ENCODE assay signal across 15 mouse cellular contexts in the genomic region with DNA sequence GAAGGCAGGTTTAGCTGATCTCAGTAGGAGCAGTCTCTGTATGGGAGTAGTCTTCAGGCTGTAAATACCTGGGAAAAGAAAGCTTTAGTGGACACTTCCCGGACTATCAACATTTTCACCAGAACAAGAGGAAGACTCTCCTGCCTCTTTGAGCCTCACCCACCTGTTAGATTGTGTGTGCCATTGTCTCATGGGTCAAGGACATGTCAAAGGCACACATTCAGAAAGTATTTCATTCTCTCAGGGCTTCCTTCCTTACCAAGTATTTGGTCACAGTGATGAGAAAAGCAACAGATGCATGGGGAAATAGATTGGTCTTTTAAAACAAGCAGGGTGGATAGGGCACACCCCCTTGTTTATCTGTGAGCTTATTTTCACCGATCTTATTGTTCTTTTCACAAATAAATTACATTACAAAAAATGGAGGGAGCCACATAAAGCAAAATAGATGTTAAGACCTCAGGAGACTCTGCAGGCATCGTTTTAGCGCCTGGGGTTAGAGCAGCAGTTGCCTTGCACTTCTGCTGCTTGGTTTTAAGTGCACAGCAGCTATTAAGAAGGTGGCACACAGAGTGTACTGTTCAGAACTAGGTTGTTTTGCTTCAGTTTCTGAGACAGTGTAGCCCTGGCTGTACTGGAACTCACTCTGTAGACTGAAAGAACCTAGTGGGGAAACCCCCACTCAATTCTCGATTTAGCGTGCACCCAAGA.
"Had no signal": no experiment of that assay in that cellular context is flagged by ENCODE, and none has a peak within 500 bp of the region (broad histone marks: within the 10 kb centered on the region; RNA-seq: fewer than 3 reads in every experiment).

No protein-coding gene starts in this region.

- H3K9me3 ChIP-seq: liver, embryonic 13.5 days; midbrain, embryonic 13.5 days had no signal

- H3K27ac ChIP-seq: kidney, postnatal 0 days; layer of hippocampus, adult 2 months; left cerebral cortex, adult 2 months; liver, embryonic 13.5 days; midbrain, embryonic 13.5 days; stomach, postnatal 0 days had no signal

- H3K36me3 ChIP-seq: liver, embryonic 13.5 days; midbrain, embryonic 13.5 days had no signal

- H3K4me1 ChIP-seq: midbrain, embryonic 13.5 days had no signal

- H3K4me2 ChIP-seq: liver, embryonic 13.5 days; midbrain, embryonic 13.5 days had no signal

- H3K4me3 ChIP-seq: layer of hippocampus, adult 2 months; left cerebral cortex, adult 2 months; liver, embryonic 13.5 days; midbrain, embryonic 13.5 days had no signal

- DNase-seq: kidney, postnatal 25 days; layer of hippocampus, postnatal 36 days; liver, embryonic 13.5 days; lung, adult 2 months; lung, postnatal 14 days; lung, postnatal 4 days; right cerebral cortex, postnatal 4 days; thymus, adult 2 months; thymus, postnatal 14 days; thymus, postnatal 4 days had no signal

- H3K9ac ChIP-seq: liver, embryonic 13.5 days; midbrain, embryonic 13.5 days had no signal

- ATAC-seq: midbrain, embryonic 13.5 days had no signal

- H3K27me3 ChIP-seq: liver, embryonic 13.5 days; midbrain, embryonic 13.5 days had no signal
